Mouse (Mus musculus): ENCODE measurements around the gene Ikzf1.

Gene Ikzf1

GRCm38 (mm10) chr11:11684930-11685852 lies at the start of gene Ikzf1:
TSS of gene Ikzf1 (plus strand) at chr11:11685003.
- no peak for DNase-seq (ENCODE audit: low spot score)

- no peak for DNase-seq (ENCODE audit: low spot score)
These were observed 40.5 kb upstream of the Ikzf1 start for GRCm38 (mm10) chr11:11644303-11644702.

- DNase-seq (ENCODE audit: low spot score): no peak
These were observed 28.4 kb upstream of the Ikzf1 start for GRCm38 (mm10) chr11:11656388-11656787.

- DNase-seq (ENCODE audit: low spot score): no peak
These were observed 27.7 kb upstream of the Ikzf1 start for GRCm38 (mm10) chr11:11656995-11657530.

- no peak for DNase-seq (ENCODE audit: low spot score)
These were observed 27.2 kb upstream of the Ikzf1 start for GRCm38 (mm10) chr11:11657634-11658033.

GRCm38 (mm10) chr11:11658834-11659233 lies 26.0 kb upstream of the Ikzf1 start:
- DNase-seq (ENCODE audit: low spot score): no peak

- DNase-seq (ENCODE audit: low spot score): no peak
These were observed 24.2 kb upstream of the Ikzf1 start for GRCm38 (mm10) chr11:11660651-11661050.

- no peak for DNase-seq (ENCODE audit: low spot score)
These were observed 17.4 kb upstream of the Ikzf1 start for GRCm38 (mm10) chr11:11667254-11667921.

GRCm38 (mm10) chr11:11667922-11668290 lies 16.9 kb upstream of the Ikzf1 start:
- DNase-seq (ENCODE audit: low spot score): no peak

GRCm38 (mm10) chr11:11672974-11673373 lies 11.8 kb upstream of the Ikzf1 start:
- no peak for DNase-seq (ENCODE audit: low spot score)

GRCm38 (mm10) chr11:11675063-11675462 lies 9.7 kb upstream of the Ikzf1 start:
- DNase-seq (ENCODE audit: low spot score): no peak

GRCm38 (mm10) chr11:11676068-11676741 lies 8.6 kb upstream of the Ikzf1 start:
- DNase-seq (ENCODE audit: low spot score): no peak

- no peak for DNase-seq (ENCODE audit: low spot score)
These were observed 7.6 kb upstream of the Ikzf1 start for GRCm38 (mm10) chr11:11677165-11677564.

GRCm38 (mm10) chr11:11678972-11679371 lies 5.8 kb upstream of the Ikzf1 start:
- no peak for DNase-seq (ENCODE audit: low spot score)

GRCm38 (mm10) chr11:11684056-11684929 lies 510 bp upstream of the Ikzf1 start:
- no peak for DNase-seq (ENCODE audit: low spot score)

- DNase-seq (ENCODE audit: low spot score): peak; percentile 49
These were observed 1.1 kb downstream of the Ikzf1 start for GRCm38 (mm10) chr11:11685853-11686395.

- DNase-seq (ENCODE audit: low spot score): no peak
These were observed 1.8 kb downstream of the Ikzf1 start for GRCm38 (mm10) chr11:11686569-11687051.

GRCm38 (mm10) chr11:11687551-11688185 lies 2.9 kb downstream of the Ikzf1 start:
- DNase-seq (ENCODE audit: low spot score): no peak

GRCm38 (mm10) chr11:11688766-11689330 lies 4.0 kb downstream of the Ikzf1 start:
- DNase-seq (ENCODE audit: low spot score): no peak

GRCm38 (mm10) chr11:11689701-11690058 lies 4.9 kb downstream of the Ikzf1 start:
- no peak for DNase-seq (ENCODE audit: low spot score)

Data from testis, postnatal 10 days (tissue).